Mouse (Mus musculus): ENCODE measurements around the gene Psen2.

Psen2 gene

DNA sequence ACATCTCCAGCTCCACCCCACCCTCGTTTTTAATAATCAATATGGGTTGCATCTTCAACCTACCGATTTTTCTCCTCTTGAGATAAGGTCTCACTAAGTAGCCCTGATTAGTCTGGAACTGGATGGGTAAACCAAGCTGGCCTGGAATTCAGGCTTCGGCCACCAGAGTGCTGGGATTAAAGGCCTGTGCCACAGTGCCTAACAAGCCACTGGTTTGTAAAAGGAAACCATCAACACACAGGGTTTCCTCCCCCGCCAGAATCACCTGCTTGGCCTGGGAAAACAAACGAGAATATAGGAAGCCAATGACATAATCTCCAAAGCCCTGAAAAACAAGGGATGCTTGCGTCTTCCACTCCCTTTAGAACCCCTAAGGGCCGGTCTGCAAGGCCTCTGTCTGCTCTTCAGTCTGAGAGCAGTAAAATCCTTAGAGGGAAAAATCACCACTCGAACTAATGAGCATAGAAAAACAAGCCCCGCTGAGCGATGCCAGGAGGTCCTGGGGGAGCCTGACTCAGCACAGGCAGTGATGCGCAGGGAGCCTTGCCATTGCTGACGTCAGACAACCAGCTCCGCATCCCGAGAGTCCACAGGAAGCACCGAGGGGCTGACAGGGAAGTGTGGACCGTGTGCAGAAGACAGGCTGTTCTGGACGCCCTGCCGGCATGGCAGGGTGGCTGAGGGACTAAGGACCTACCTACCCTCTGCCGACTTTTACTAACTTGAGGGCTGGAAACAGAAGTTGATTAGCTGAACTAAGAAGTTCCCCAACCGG lies 13.4 kb downstream of the Psen2 start:
- in situ Hi-C loops (cut with MboI, MseI): no loop called here

DNA sequence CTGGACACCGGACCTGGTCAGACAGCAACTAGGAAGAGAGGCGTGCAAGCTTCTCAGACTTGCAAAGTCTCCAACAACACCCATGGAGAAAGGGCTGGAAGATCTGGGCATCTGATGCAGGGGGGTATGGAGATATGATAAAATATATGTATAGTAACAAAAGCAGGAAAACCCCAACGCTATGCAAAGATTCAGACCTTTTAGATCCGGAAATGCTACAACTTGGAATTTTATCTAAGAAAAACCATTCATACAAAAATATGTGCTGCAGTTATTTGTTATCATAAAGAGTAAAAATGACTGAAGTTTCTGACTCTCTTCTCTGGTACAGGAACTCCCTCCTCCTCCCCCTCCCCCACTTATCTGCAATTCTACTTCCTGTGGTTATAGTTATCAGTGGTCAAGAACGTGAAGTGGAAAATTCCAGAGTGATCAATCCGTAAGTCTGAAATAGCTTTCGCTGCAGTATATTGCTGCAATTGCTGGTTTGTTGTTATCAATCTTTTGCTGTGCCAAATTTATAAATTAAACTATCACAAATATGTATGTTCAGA lies 14.6 kb downstream of the Psen2 start:
- in situ Hi-C loops (cut with MboI, MseI): no loop called here

DNA sequence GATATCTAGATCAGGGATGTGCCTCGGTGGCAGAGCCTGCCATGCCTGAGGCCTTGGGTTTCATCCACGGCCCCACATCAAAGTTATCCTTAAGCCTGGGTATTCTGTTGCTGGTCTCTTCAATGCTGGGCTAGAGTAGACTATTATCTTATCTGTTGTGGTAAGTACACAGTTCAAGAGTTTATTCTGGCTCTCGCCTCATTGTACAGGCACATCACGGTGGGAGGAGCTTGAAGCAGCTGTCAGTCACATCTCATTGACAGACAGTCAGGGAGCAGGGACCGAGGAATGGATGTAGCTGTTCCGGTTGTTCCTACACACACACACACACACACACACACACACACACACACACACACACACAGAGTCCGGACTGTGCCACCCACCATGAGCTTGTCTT lies 15.3 kb downstream of the Psen2 start:
- in situ Hi-C loops (cut with MboI, MseI): no loop called here

DNA sequence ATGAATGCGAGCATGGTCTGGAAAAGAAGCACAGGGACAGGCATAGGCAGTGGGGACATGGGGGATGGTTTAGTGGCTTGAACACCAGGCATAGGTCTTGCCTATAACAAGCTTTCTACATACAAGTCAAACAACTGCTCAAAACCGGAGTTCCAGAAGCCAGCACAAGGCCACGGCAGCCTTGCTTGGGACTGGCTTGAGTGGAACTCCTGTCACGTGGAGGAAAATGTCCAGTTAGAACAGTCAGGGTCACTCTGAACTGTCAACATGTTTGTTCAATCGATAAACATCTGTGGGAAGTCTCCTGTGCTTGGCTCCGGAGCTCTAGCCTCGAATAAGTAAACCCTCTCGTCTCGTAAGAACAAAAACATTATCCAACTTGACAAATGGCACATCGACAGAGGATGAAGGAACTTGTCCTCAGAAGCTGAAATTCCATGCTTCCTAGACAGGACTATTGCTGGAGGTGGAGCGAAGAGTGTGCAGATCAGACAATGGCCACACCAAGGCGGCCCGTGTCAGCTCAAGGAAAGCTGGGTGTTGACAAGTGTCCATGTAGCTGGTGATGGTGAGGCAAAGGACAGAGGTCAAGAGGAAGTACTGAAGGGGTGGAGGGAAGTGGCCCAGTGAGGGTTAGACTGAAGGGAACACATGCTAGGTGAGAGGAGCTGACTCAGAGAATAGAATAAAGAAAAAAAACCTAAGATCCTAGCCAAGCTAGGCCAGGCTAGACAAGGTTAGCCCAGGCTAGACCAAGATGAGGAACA lies 17.3 kb downstream of the Psen2 start:
- in situ Hi-C loops (cut with MboI, MseI): no loop called here

DNA sequence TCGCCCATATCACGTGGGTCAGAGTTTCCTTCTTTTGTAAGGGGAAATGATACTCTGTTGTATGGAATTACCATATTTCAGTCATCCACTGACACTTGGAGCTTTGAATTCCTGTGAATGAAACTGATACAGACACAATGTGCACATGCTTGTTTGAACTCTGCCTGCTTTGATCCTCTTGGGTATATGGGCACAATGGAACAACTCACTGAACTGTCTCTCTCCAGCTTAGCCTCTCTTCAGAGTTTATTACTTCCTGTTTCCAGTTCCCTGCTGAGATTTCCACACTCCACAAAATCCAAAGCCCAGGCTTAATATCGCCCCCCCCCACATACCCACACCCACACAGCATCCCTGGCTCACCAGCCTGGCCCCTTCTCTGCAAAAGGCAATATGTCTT lies 31.5 kb downstream of the Psen2 start:
- in situ Hi-C loops (cut with MboI, MseI): no loop called here

DNA sequence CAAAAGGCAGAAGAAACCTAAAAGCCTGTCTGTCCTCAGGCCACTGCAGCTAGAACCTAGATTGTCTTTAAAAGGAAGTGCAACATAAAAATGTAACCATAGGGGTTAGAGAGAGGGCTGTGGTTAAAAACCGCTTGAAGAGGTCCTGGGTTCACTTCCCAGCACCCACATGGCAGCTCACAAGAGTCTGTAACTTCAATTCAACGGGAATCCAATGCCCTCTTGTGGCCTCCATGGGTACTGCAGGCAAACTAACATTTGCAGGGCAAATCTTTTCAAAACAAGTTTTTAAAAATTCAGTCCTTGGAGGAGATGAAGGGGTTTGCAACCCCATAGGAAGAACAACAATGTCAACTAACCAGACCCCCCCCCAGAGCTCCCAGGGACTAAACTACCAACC lies 32.7 kb downstream of the Psen2 start:
- in situ Hi-C loops (cut with MboI, MseI): no loop called here

DNA sequence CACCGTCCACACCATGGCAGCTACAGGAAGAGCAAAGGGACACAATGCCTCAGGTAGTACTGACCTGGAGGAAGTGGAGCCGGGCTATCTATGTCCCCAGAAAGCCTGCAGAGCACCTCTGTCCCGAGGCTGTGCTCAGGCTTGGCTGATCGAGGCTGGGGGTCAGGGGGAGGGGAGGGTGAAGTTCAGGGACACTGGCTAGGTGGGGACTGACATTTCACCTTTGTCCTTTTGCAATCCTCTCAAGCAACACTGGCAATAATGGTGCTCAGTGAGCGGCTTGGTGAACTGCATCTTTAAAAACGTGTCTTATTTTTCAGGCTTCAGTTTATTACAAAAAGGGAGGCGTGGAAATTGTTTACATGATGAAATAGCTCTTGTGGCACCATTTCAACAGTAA lies 33.3 kb downstream of the Psen2 start:
- in situ Hi-C loops (cut with MboI, MseI): no loop called here

DNA sequence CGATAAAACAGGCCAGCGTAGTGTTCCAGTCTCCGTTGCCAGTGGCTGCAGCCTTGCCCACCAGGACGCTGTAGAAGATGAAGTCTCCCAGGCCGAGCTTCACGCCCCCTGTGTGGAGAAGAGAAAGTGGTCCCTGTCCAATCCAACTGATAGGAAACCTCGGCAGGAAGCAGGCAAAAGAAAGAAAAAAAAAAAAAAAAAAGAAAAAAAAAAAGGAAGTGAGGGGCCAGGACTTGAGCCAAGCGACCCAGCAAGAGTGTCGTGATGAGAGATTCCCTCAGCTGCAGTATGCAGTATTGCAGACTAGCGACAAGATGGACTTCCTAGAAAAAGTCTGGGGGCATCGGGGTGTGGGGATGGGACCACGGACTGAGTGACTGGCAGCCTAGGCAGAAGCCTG lies 34.4 kb downstream of the Psen2 start:
- in situ Hi-C loops (cut with MboI, MseI): no loop called here

DNA sequence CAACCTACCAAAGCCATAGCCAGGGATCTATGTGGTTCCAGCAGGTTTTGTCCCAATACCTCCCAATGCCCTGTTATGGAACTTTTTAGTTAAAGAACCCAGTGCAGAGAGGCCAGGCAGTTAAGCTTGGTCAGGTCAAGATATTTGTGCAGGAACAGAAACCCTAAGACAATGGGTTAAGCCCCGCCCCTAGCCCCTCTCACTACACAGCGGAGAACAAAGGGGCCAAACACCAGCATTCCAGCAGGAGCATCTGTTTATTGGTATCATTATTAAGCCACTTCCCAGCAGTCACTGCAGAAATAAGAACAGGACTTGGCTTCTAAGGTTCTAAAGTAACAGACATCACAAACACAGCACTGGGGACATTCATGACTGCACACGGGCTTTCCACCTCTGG lies 36.5 kb downstream of the Psen2 start:
- in situ Hi-C loops (cut with MboI, MseI): no loop called here

DNA sequence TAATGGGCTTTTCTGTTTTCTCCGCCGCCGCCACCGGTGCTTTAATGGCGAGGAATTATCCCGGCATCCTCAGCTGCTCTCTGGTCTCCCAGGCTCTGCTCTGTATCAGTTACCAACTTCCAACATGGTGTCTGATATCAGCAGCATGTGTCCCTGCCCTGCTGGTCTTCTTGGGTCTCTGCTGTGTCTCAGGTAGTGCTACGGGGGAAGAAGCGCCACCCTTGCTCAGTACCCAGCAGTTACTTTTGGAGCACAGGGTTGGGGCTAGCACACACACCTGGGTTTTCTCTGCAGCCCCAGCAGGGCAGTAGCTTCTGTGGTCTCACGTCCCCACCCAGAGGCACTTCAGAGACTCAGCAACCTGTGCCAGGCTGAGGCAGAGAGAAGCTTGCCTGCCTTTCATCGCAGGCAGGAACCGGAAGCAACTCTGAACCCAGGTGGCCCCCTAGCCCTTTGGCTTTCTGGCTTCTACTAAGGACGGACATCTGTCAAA lies 37.0 kb downstream of the Psen2 start:
- in situ Hi-C loops (cut with MboI, MseI): no loop called here

DNA sequence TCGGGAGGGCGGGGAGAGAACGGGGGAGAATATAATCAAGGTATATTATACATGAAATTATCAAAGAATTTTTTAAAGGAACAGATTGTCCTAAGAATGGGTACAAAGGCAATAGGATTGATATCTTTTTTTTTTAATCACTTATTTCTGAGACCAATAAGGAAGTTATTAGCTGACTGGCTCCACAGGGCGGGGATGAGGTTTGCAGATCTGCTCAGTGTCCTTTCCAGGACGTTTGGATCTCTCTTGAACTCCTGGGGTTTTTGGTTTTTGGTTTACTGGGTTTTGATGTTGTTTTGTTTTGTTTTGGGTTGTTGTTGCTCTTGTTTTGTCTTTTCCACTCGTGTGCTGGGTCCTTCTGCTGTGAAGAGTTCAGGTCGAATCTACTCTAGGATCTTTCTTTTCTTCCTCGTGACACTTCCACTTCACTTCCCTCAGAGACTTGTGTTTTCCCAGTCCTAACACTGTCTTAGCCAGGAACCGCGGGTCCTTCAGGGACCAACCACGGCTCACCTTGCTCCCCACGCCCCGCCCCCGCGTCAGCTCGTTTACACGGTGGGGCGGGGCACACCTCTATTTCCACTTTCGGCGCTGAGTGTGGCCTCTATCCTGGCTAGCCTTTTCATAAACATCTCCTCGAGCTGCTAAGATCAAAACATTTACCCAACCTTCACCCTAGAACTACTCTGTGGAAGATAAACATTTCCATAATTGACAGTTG lies 37.6 kb downstream of the Psen2 start:
- in situ Hi-C loops (cut with MboI, MseI): no loop called here

DNA sequence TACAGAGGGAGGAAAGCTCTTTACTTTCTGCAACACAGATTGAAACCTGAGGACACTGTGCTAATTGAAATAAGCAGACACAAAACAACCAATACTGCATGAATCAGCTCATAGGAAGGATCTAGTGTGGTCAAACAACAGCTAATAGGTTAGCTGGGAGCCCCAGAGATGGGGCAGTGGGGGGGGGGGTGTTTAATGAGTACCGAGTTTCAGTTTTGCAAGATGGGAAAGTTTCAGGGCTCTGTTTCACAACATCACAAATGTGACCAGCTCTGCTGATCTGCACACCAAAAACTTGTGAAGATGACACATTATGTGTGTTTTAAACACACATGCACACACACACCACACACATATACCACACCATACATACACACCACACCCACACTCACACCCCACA lies 41.2 kb downstream of the Psen2 start:
- in situ Hi-C loops (cut with MboI, MseI): no loop called here

DNA sequence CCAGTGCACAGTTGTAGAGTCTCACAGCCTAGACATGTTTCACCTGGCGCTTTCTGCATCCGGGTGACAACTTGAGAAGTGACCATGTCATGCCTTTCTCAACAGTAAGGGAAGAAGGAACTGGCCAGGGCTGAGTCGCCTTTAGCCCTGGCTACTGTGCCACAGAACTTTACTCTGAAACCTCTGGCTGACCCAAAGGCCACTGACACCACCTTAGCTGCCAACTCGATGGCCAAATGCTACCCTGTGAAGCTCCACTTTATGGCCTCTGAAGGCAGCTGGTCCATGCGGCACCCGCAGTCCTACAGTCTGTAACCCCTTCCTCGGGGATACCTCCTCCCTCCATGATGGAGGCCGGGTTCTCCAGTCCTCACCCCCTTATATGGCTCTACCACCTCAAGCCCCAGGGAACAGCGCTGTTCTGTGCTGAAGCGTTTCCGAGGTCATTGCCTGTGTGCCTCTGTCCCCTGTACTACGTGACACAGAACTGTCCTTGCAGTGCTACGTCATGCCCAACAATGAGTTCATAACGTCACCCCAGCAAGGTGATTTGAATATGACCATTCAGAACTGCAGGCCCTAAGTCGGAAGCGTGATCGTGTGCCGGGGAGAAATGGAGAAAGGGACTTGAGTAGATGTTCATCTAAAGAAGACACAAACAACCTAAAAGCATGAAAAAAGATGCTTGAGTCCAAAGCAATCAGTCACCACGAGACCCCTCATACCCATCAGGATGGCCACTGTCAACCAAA lies 42.3 kb downstream of the Psen2 start:
- in situ Hi-C loops (cut with MboI, MseI): no loop called here

DNA sequence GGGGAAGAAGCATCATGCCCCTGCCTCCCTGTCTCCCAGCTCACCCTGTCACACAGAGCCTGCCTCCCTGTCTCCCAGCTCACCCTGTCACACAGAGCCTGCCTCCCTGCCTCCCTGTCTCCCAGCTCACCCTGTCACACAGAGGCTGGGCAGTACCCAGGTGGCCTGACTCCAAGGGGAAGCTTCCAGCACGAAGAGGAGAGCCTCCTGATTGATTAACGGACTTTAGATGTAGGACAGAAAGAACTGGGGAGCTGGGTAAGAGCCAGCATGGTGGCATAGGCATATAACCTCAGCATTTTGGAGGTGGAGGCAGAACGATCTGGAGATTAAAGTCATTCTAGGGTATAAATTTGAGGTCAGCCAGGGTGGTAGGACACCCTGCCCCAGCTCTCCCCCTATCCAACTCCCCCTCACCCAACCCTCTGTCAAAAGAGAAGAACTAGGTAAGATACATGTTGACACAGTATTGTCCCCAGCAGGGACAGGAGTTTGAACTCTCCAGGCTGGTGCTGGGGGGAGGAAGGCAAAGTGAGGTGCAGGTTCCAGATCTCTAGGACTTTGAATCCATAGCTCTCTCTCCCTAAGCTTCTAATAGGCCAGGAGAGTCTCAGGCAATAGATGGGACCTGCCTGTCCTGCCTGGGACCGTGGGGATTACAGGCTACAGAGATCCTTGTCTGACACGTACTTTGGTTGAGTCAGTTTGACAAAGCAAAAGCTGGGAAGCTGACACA lies 46.5 kb downstream of the Psen2 start:
- in situ Hi-C loops (cut with MboI, MseI): loop anchor here (5.0 kb wide), 1 partner anchor 39 kb away; no protein-coding TSS in a partner anchor

DNA sequence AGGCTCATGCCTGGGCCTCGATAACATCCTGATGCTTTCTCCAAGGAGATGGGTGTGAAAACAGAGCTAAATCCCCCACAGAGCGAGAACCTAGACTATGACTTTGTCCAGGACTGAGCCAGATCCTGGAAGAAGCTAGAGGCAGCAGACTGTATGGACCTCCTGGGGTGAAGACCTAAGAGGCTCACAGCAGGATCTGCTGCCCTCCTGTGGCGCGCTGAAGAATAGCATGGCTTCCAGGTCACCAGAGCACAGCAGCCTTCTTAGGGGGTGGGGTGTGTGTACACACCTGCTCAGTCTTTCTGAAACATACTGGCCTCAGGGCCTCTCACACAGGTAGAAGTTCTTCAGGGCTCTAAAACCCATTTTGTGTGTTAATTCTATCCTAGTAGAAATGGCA lies 48.2 kb downstream of the Psen2 start:
- in situ Hi-C loops (cut with MboI, MseI): loop anchor here (5.0 kb wide), 1 partner anchor 38 kb away; no protein-coding TSS in a partner anchor

DNA sequence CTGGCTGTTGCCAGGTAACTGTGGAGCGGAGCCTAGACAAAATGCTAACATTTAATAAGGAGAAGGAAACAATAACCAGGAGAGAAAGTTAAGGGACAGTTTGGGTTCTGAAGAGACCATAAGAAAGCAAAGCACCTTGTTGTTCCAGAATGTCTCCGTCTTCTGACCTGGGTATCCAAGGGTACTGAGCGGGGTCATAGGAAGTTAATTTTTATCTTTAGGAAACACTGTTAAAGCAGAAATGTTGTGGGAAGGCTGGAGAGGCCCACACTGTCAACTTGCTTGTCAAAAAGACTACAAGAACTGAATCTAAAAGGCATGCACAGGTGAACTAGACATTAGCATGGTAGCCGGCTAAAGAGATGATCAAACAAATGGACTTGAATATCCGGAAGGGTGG lies 50.3 kb downstream of the Psen2 start:
- in situ Hi-C loops (cut with MboI, MseI): no loop called here

DNA sequence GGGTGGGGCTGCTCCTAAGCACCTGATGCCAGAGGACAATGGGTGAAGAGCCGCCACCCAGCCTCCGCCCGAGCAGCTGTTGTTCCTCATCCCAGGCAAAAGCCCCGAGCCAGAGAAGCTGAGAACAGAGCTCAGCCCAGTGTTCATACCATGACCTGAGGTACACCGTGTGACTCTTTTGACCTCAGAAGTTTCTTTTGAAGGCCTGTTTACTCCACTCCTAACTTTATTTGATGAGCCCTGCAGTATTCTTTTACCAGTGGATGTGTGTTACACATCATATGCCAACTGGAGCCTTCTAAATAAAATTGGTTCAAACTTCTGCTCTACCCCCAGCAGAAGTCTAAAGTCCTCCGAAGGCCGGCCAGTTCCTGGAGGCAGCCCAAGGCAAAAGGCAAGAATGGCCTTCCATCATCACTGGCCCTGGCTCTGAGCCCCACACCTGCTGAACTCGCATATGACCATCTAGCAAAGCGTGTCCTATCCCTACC lies 52.4 kb downstream of the Psen2 start:
- in situ Hi-C loops (cut with MboI, MseI): no loop called here

DNA sequence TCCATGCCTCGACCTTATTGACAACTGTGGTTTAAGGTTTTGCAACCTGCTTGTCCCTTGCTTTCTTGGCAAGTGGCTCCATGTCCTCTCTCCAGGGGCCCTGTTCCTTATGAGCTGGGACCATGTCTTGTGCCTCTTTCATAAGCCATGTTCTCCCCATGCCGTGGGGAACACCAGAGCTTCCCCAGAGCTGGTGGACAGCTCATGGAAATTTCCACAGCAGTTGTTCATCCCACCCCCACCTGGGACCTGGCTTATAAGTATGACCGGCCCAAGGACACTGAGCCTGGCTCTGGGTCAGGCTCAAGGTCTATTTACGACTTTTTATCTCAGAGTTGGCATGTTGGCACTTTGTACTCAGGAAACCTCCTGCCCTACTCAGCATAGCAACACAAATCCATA lies 53.2 kb downstream of the Psen2 start:
- in situ Hi-C loops (cut with MboI, MseI): no loop called here

DNA sequence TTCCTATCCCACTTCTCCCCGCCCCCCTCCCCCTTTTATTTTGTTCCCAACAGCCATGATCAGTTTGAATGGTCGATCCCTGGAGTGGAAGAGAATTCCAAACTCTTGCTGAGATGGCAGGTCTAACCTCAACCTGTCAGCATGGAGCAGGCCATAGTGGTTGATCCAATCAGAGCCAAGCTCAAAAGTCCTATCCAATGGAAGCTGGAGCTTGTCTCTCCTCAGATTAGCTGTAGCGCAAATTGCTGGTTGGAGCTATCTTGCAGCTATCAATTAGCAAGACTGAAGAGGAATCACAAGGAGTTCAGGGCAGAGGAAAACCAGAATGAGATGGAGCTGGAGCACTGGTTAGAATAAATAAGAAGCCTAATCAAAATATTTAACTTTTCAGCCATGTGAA lies 54.9 kb downstream of the Psen2 start:
- in situ Hi-C loops (cut with MboI, MseI): no loop called here

DNA sequence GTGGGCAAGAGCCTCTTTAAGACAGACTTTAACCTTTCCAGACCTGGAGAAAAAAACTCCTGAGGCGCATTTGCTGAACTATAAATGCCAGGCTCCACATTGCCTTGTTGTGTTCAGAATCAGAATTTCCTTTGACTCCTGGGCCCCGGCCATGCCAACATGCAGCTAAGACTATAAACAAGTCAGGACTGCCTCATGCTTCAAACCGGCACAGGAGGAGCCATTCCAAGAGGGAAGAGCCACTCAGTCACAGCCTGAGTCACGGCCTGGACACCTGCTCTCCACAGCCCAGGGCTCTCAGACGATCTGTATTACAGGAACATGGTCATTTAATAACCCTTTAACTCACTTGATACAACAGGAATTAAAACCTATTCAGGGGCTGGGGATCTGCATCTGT lies 62.5 kb downstream of the Psen2 start:
- in situ Hi-C loops (cut with MboI, MseI): no loop called here

DNA sequence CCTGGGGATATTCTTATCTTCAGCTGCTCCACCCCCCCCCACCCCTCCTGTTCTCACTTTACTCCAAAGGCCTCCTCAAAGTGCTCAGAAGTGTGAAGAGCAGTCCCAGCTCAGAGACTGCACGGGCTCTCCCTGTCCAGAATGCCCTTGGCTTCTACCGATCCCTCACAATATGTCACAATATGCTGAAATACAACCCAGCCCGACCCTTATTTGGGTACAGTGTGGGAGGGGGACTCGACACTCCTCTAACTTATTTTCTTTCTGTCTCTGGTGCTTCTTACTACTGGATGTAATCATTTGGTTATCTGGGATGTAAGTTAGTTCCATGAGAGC lies 63.6 kb downstream of the Psen2 start:
- in situ Hi-C loops (cut with MboI, MseI): no loop called here
